Mouse (Mus musculus) CH12.LX (cell line): ENCODE measurements at regions not wholly inside any gene's neighbourhood (a gene's known extent, or its start where the extent isn't known, plus 50 kb on each side); places are given as distances from the start of the nearest gene placed in this dataset.
"Not testable (repeated sequence)": the region's sequence is repeated elsewhere in the genome, so short reads cannot be mapped to it uniquely, and the experiment has no call there.

Experiments used
- BHLHE40 ChIP-seq: IDR thresholded peaks from 2 replicates; pipeline ENCODE4 v1.6.1; 2011; ENCODE audit warnings: mild to moderate bottlenecking, low read depth, low read length, improper control_type of control experiment
- CTCF ChIP-seq, 2 experiments: IDR thresholded peaks in 1 of 2; conservative IDR thresholded peaks in 1 of 2; 2 replicates each; pipeline ENCODE4 v1.5.1; 2011 to 2012; ENCODE audit warnings: low read depth in 2 of 2, low read length in 2 of 2, improper control_type of control experiment in 1 of 2, inconsistent platforms in 1 of 2, mild to moderate bottlenecking in 1 of 2, moderate library complexity in 1 of 2
- ETS1 ChIP-seq: conservative IDR thresholded peaks from 2 replicates; pipeline ENCODE4 v1.6.1; 2012; ENCODE audit warnings: low read depth, mild to moderate bottlenecking, inconsistent platforms, low read length, improper control_type of control experiment, moderate library complexity
- HCFC1 ChIP-seq: IDR thresholded peaks from 2 replicates; pipeline ENCODE4 v1.6.1; 2012; ENCODE audit warnings: low read depth, mild to moderate bottlenecking, inconsistent platforms, low read length, improper control_type of control experiment
- MAFK ChIP-seq: IDR thresholded peaks from 2 replicates; pipeline ENCODE4 v1.6.1; 2011; ENCODE audit warnings: low read length, improper control_type of control experiment; ENCODE audit not compliant: insufficient replicate concordance
- MXI1 ChIP-seq: IDR thresholded peaks from 2 replicates; pipeline ENCODE4 v1.6.1; 2011; ENCODE audit warnings: mild to moderate bottlenecking, low read depth, low read length, improper control_type of control experiment
- NRF1 ChIP-seq: IDR thresholded peaks from 2 replicates; pipeline ENCODE4 v1.6.1; 2014; ENCODE audit warnings: low read depth, mild to moderate bottlenecking, inconsistent platforms, low read length, improper control_type of control experiment, moderate library complexity
- POLR2A ChIP-seq: IDR thresholded peaks from 2 replicates; pipeline ENCODE4 v1.6.1; 2011; ENCODE audit warnings: low read depth, mild to moderate bottlenecking, improper control_type of control experiment, low read length
- RAD21 ChIP-seq: IDR thresholded peaks from 2 replicates; pipeline ENCODE4 v1.6.1; 2011; ENCODE audit warnings: low read depth, mild to moderate bottlenecking, low read length, improper control_type of control experiment, moderate library complexity
- USF1 ChIP-seq: IDR thresholded peaks from 2 replicates; pipeline ENCODE4 v1.6.1; 2014; ENCODE audit warnings: low read depth, mild to moderate bottlenecking, inconsistent platforms, low read length, improper control_type of control experiment
- ZKSCAN1 ChIP-seq: IDR thresholded peaks from 2 replicates; pipeline ENCODE4 v1.6.1; 2012; ENCODE audit warnings: low read depth, inconsistent platforms, low read length, improper control_type of control experiment, borderline replicate concordance
- ZNF384 ChIP-seq: IDR thresholded peaks from 2 replicates; pipeline ENCODE4 v1.6.1; 2012; ENCODE audit warnings: low read depth, low read length, improper control_type of control experiment, inconsistent platforms

- TF ChIP-seq NRF1; CTCF (conservative IDR thresholded peaks at IDR 0.05 in 1 of 2, IDR thresholded peaks at IDR 0.05 in 1 of 2; ENCODE audit: low read depth in 2 of 2, low read length in 2 of 2); RAD21; BHLHE40; HCFC1; MXI1; ETS1; ZKSCAN1; POLR2A; MAFK; ZNF384; USF1: not testable (repeated sequence)
These were observed 712.8 kb upstream of the Zfp386 start for GRCm38 (mm10) chr12:115334770-115335169.
